Mouse (Mus musculus) mesoderm, embryonic 11.5 days (tissue): ENCODE results near the gene Fam102b.

Source experiments
- DNase-seq: peaks from one replicate; pipeline ENCODE4 v3.0.0-alpha.2; 2012; ENCODE audit warnings: low read depth, low spot score

Fam102b gene

DNA sequence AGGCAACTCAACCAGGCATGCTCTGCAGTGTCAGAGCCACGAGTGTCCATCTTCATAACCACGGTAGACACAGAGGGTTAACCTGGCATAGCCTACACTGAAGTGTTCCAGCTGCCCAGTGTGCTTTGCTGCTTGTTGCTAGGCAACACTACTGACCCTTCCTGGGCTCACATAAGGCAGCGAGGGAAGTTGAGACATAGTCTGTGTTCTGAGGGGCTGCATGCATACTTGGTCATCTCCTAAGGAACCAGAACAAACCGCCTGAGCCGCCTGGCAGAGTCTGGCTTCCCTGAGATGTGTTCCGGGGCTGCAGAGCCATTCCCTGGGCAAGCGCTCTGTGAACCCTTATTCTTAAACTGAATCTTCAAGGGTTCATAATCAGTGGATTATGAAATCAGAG lies 66.2 kb downstream of the Fam102b start:
- DNase-seq, result peak; percentile 60

DNA sequence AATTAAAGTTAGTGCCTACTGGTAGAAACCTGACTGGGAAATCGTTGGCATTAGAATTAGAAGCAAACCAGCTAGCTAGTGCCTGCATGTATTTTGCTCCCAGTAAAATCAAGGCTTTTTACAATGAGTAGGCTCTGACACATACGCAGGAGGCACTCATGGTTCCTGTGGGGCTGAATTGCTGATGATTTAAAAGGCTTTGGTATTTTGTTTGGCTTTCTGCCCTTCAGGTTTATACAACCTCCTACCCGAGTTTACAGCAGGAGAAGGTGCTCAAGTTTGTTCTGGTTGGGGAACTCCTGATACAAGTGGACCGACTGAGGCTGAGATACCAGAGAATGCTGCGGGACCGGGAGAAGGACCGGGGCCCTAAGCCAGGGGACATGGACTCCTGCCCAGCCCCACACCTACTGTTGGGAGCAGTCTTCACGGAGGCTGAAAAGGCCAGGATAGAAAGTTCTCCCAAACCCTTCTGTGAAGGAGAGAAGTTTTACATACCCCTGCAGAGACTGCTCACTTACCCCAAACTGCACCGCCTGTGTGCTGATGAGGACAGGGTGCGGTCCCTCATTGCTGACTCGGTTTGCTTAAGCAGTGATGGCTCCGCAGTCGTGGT lies 67.6 kb downstream of the Fam102b start:
- DNase-seq, result no peak

DNA sequence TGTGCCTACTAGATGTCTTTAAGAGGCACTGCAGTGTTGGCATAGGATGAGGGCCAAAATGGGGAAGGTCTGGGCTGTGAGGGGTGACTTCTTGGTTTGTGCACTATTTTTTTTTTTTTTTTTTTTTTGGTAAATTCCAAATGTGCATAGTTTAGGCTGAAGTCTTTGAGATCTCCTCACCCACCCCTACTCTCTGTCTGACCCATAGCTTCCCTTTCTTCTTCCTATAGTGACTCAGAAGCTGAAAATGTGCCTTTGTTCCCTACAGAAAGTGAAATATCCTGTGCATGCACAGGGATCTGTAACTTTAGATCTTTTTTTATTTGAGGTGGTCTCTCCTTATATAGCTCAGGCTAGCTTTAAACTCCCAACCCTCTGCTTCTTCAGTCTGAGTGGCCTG lies 69.4 kb downstream of the Fam102b start:
- no peak for DNase-seq

DNA sequence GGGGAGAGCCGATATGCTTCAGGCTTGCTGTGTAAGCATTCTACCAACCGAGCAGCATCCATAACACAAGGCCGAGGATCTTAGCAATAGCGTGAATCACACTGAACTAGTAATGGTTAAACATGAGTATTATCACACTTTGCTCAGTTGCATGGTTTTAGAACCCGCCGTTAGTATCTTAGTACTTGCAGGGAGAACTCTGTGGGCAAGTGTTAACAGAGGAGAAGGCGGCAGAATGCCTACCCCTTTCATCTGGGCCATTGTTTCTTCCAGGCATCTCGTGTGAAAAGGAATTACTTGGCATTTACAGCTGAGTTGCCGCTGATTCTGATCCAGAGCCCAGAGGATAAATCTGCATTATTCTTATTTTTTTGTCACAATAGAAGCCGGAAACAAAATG lies 86.4 kb downstream of the Fam102b start:
- no peak for DNase-seq

DNA sequence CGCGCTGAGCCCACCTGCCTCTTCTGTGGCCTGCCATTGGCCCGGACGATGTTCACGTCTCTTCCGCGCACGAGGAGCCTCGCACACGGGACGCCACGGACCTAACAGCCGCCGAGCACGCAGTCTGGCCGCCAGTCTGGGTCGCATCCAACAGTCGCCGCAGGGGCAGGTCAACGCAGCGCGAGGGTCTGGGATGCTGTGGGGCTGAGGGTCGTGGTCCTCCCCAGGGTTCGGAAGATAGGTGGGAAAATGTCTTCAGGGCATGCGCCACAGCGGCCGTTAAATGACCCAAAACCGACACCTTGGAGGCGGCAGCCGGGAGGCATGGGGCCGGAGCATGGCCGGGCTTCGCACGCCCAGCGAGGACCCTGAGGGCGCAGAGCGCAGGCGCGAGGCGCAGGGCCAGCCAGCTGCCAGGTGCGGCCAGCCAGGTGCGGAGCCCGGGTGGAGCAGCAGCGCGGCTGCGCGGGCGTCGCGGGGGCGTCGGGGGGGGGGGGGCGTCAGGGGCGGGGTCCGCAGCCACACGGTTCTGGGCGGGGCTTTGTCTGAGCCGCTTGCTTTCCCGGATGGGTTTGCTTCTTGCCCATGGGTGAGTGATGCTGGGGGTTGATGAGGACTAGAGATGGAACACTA lies 87.3 kb downstream of the Fam102b start, which contains the start of gene Gm9857:
Gene Gm9857, minus strand, starts transcription at position 445 of the 633 bp plus-strand sequence.
- DNase-seq, result peak; percentile 28

DNA sequence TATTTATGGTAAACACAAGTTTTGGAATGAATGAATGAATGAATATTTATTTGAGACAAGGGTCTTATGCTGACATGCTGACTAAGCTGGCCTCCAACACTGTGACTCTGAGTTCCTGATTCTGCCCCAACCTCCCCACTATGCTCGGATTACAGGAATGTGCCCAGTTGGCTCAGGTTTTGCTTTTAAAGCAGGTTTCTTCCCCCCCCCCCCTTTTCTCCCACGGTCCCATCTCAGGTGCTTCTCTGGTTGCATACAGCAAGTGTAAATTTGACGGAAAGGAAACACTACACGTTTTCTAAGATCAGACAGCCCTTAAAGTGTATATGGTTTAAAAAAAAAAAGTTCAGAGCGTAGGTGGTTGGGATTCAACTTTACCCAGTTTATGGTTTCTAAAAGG lies 87.8 kb downstream of the Fam102b start, which contains the start of gene Henmt1:
Gene Henmt1, plus strand, starts transcription at position 301 of the 400 bp plus-strand sequence.
- no peak for DNase-seq

DNA sequence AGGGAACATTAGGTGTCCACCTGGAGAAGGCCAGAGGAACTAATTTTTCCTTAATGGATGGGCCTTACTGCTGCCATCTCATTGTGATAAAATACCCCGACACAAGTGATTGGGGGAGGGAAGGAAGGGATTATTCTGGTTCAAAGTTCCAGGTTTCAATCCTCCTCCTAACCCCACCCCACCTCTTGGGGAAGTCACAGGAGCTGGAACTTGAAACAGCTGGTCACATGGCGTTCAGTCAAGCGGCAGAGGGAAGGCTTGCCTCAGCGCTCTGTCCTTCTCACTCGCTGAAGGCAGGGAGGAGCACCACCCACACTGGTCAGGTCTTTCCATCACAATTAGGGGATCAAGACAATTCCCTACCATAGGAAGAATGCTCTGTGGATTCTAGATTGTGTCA lies 88.7 kb downstream of the Fam102b start:
- no peak for DNase-seq

DNA sequence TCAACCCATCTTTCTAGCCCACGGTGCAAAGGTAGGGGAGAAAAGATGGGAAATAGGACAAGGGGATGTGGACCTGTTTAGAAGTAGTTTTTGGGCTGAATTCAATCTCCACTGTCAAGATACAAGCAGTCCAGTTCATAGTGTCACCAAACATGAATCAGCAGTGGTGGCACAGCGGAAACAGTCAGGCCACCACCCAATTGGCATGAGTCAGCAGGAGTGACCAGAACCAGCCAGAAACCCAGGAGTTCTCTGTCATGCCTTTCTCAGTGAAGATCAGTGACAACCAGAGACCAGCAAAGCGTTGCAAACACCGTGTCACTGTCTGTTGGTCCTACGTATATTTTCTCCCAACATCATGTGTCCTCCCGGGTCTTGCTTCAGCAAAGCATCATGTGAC lies 93.8 kb downstream of the Fam102b start:
- no peak for DNase-seq

DNA sequence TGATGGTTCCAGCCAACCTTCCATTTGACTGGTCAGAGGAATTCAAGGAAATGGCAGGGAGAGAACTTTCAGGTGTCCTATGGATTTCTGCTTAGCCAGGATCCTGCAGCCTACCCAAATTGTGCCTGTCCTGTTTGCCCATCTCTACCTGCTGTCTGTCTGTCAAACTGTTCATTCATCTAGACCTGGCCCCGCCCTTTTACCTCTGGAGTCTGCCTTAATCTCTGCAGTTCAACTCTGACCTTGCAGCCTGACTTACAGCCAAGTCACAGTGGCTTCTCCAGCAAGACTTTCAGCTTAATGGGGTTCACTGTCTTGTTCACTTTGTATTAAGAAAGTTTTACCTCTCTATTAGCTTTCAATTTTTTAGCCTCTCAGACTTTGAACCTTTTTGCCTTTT lies 101.1 kb downstream of the Fam102b start:
- no peak for DNase-seq

DNA sequence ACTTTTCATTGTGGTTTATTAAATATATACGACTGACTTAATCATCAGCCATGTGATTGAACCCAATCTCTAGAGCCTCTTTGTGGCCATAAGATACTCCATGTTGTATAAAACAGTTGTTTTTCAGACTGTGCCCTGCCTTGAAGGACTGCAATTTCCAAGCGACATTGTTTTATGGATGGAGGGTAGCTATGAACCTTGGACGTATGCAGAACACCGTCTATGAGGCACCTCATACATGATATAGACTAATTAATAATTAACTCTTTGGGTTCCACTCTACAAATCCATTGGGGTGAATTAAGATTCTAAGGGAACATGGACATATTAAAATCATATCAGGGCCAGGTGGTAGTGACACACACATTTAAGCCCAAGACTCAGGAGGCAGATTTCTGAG lies 101.7 kb downstream of the Fam102b start:
- DNase-seq, result no peak

DNA sequence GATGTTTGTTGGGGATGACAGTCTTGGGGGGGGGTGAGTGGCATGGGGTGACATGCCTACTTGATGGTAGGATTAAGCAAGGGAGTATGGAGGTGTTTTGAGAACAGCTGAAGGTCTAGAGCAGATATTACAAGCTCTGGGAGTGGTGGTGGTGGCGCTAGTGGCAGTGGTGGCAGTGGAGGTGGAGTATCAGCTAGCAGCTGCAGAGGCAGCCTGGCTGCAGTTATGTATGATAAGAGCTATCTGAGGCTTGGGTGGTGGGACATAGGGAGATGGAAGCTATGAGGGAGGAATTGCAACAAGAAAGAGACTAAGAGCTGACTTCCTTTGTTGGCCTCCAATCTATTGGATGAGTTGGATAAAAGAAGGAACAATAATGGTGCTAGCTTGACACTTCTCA lies 105.6 kb downstream of the Fam102b start:
- no peak for DNase-seq
